Mouse (Mus musculus): ENCODE data around the gene Fyn.

- no peak for TF ChIP-seq POLR2A (IDR thresholded peaks at IDR 0.05; ENCODE audit: borderline replicate concordance, extremely low read depth, low read depth, low read length)
- no peak for TF ChIP-seq CTCF (IDR thresholded peaks at IDR 0.05; ENCODE audit: insufficient read depth, low read length)
Observed at GRCm38 (mm10) chr10:39563552-39564223, 195.0 kb downstream of the Fyn start.

All from lung, adult 2 months (tissue).